Mouse (Mus musculus) MEL (cell line): Measurements from ENCODE around the gene Eif4ebp2.

Source experiments
- E2F4 ChIP-seq: IDR thresholded peaks from 2 replicates; pipeline ENCODE4 v1.6.1; 2011; ENCODE audit warnings: low read depth, low read length, improper control_type of control experiment, borderline replicate concordance
- HCFC1 ChIP-seq: IDR thresholded peaks from 2 replicates; pipeline ENCODE4 v1.6.1; 2012; ENCODE audit warnings: low read depth, mild to moderate bottlenecking, inconsistent platforms, low read length, improper control_type of control experiment, moderate library complexity
- JUND ChIP-seq: IDR thresholded peaks from 2 replicates; pipeline ENCODE4 v1.6.1; 2011; ENCODE audit warnings: low read depth, mild to moderate bottlenecking, improper control_type of control experiment, low read length
- NELFE ChIP-seq: IDR thresholded peaks from 2 replicates; pipeline ENCODE4 v1.6.1; 2011; ENCODE audit warnings: low read depth, low read length, improper control_type of control experiment
- POLR2AphosphoS5 ChIP-seq: IDR thresholded peaks from 2 replicates; pipeline ENCODE4 v1.6.1; 2012; ENCODE audit warnings: low read depth, borderline replicate concordance, mild to moderate bottlenecking, inconsistent platforms, low read length, moderate library complexity, mixed read lengths
- USF1 ChIP-seq: IDR thresholded peaks from 2 replicates; pipeline ENCODE4 v1.6.1; 2014; ENCODE audit warnings: low read depth, mild to moderate bottlenecking, inconsistent platforms, low read length, improper control_type of control experiment, moderate library complexity

GRCm38 (mm10) chr10:61486551-61487339 lies 34.3 kb upstream of the Eif4ebp2 start:
- TF ChIP-seq USF1: no peak
- TF ChIP-seq POLR2AphosphoS5: no peak
- no peak for TF ChIP-seq E2F4
- TF ChIP-seq JUND: no peak
- no peak for TF ChIP-seq HCFC1
- no peak for TF ChIP-seq NELFE
